Mouse (Mus musculus) stomach, embryonic 16.5 days (tissue): ENCODE data around the gene Kcnc1. TPM values are rescaled to one million over a fixed set of nuclear protein-coding genes. Genes with fewer than 3 reads are reported as not detected.

ENCODE experiments used
- ATAC-seq: fragments of 200-750 bp; cut with Nextera tagmentation; 2 replicates; pipeline ENCODE4 v1.8.0; 2017; ENCODE audit warnings: moderate number of reproducible peaks, moderate TSS enrichment; ENCODE audit not compliant: insufficient read depth, low FRiP score
- H3K27ac ChIP-seq: fragments of 300-500 bp; sonication (generic); 2 replicates; pipeline ENCODE4 v1.5.1; 2014; ENCODE audit warnings: low read length
- H3K27me3 ChIP-seq: fragments of 300-500 bp; sonication (generic); 2 replicates; pipeline ENCODE4 v1.6.1; 2014; ENCODE audit warnings: low read length, control low read depth, mixed read lengths; ENCODE audit not compliant: control insufficient read depth, insufficient read depth
- H3K36me3 ChIP-seq: fragments of 300-500 bp; sonication (generic); 2 replicates; pipeline ENCODE4 v1.6.1; 2014; ENCODE audit warnings: low read length; ENCODE audit not compliant: control insufficient read depth, insufficient read depth
- H3K4me1 ChIP-seq: fragments of 300-500 bp; sonication (generic); 2 replicates; pipeline ENCODE4 v1.6.1; 2014; ENCODE audit warnings: low read length, control low read depth, mixed read lengths; ENCODE audit not compliant: control insufficient read depth, insufficient read depth
- H3K4me2 ChIP-seq: fragments of 300-500 bp; sonication (generic); 2 replicates; pipeline ENCODE4 v1.6.1; 2014; ENCODE audit warnings: low read depth, low read length, mixed read lengths
- H3K4me3 ChIP-seq: fragments of 300-500 bp; sonication (generic); replicated peaks from 2 replicates; pipeline ENCODE4 v1.5.1; 2014; ENCODE audit warnings: mild to moderate bottlenecking, low read length
- H3K9ac ChIP-seq: fragments of 300-500 bp; sonication (generic); 2 replicates; pipeline ENCODE4 v1.6.1; 2014; ENCODE audit warnings: low read length
- H3K9me3 ChIP-seq: fragments of 300-500 bp; sonication (generic); replicated peaks from 2 replicates; pipeline ENCODE4 v1.6.1; 2016; ENCODE audit warnings: low read length, control low read depth; ENCODE audit not compliant: control insufficient read depth
- WGBS: fragments of 180-500 bp; shearing (Covaris S2); extraction: QIAGEN DNeasy Blood & Tissue Kit; methylation state at CpG from one replicate; pipeline ENCODE4 v1.1.7; 2014; 5-methylcytosine and 5-hydroxymethylcytosine counted together
- polyA plus RNA-seq: library from polyadenylated mRNA; unstranded; fragments of >200 nt; fragmentation: Nextera tagmentation; extraction: Ambion mirVana; gene quantifications from 2 replicates; pipeline ENCODE4 v1.2.1, GENCODE M21; 2015

The Kcnc1 gene
- 0.19 and 0.23 TPM in 2 replicates for polyA plus RNA-seq

DNA sequence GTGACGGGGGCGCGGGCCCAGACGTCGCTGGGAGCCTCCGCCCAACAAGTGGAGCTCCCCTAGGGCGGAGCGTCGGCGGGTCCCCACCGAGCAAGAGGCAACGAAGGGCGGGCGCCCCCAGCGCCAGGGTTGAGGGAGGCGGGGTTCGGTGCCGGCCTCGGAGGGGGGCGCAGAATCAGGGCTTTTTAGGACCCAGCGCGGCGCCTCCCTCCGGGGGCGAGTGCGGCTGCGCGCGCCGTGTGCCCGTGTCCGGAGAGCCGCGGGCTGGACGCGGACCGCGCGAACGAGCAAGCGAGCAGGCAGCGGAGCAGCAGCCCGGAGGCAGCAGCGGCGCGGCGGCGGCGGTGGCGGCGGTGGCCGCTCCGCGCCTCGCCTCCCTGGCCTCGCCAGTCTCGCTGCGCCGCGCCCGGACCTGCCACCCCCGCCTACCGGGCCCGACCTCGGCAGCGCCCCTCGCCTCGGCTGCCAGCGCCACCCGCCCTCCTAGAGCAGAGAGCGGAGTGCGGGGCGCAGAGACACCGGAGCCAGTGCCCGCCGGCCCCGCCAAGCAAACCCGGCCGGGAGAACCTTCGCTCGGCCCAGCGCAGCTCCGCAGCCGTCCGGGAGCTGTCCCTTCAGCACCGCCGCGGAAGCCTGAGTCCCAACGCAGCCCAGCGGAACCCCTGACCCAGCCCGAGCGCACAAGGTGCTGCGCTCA lies at the start of gene Kcnc1:
Gene Kcnc1 (plus strand): TSS at position 267 of the 697 bp plus-strand sequence.
- under 1% methylated on average over 71 of the region's 93 CpGs for WGBS
- peaks cover 64% of the 10 kb centered on the region for H3K27me3 ChIP-seq
- H3K9me3 ChIP-seq: no peaks in the 10 kb centered on the region
- H3K27ac ChIP-seq: no peak within 1 kb of the TSS
- peak within 1 kb of the TSS; percentile 46 for H3K4me3 ChIP-seq
- H3K4me1 ChIP-seq: peaks cover 11% of the 10 kb centered on the region; the same call in 1 of the 2 replicates
- peak within 1 kb of the TSS; percentile 84 for H3K4me2 ChIP-seq
- peak; percentile 83 for ATAC-seq
- peak within 1 kb of the TSS; percentile 36; the same call in 1 of the 2 replicates for H3K9ac ChIP-seq
- H3K36me3 ChIP-seq: no peaks in the 10 kb centered on the region

DNA sequence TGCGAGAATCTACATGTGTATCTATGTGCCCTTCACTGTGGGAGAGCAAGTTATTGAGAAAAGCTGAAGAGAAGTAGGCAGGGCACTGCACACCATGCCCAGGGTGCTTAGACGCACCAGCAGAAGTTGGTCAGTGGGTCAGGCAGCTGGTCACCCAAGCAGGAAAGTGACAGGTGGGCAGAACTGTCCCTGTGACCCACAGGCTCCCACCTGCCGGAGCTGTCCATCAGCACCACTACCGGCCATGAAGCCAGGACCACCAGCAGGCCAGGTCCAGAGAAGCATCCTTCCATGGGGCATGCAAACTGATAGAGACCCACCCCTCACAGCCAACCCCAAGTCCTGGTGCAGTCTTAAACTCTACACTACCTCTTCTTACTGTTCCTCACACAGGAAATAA lies 48.6 kb upstream of the Kcnc1 start:
- Histone ChIP-seq H3K36me3 (no peaks in the 10 kb centered on the region), H3K4me3 (no peak overlapping the region), H3K4me2 (no peak overlapping the region), H3K27me3 (peaks cover 28% of the 10 kb centered on the region), H3K27ac (no peak overlapping the region), H3K4me1 (no peaks in the 10 kb centered on the region), H3K9ac (no peak overlapping the region), H3K9me3 (no peaks in the 10 kb centered on the region)
- 46% methylated on average over 4 of the region's 4 CpGs for WGBS
- ATAC-seq: no peak

DNA sequence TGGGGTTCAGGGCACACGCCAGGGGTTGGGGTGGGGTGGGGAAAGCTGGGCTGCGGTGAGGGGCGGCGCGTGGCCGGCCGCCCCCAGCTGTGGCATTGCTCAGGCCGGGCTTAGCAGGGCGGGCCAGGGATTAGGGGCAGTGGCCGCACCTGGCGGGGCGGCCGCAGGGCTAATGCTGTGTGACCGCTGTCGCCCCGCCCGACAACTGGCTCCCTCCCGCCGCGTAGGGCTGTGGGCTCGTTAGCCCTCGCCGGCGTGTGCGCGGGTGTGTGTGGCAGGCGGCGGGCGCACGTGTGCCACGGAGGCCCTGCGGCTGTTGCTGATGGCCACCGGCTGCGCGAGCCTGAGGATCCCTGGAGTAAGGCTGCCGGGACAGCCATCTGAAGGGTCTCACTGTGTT lies 47.5 kb upstream of the Kcnc1 start:
- WGBS: 6% methylated on average over 35 of the region's 36 CpGs

DNA sequence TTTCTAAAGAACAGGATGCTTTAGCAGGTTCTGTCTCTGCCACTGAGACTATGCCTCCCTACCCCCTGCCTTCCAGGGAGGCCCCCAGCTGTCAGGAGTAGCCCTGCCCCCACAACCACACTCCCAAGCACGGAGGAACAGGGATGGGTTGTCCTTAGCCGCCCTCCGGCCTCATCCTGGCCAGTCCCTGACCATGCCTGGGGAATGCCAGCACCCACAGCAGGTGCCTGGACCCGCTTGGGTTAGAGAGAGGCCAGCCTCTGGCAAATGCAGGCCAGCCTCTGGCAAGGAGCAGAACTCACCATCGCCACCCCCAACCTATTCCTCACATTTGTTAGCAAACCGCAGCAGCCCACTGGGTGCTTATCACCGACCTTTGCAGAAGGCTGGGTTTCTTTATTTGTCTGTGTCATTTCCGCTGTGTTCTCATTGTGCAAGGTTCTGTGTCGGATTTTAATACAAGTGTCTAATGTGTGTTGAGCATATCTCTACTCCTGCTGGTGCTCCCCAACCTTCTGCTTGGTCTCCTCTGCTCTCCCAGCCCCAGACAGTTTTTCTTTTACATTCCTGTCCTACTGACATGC lies 46.1 kb upstream of the Kcnc1 start:
- H3K36me3 ChIP-seq: no peaks in the 10 kb centered on the region
- H3K27me3 ChIP-seq: peaks cover 28% of the 10 kb centered on the region
- H3K4me1 ChIP-seq: no peaks in the 10 kb centered on the region
- no peak for ATAC-seq
- no peak overlapping the region for H3K4me3 ChIP-seq
- WGBS: 41% methylated on average over 9 of the region's 9 CpGs
- H3K9ac ChIP-seq: no peak overlapping the region
- no peak overlapping the region for H3K27ac ChIP-seq
- H3K4me2 ChIP-seq: no peak overlapping the region
- H3K9me3 ChIP-seq: no peaks in the 10 kb centered on the region

More for the DNA sequence above, 47.5 kb upstream of the Kcnc1 start:
- Histone ChIP-seq H3K4me2 (no peak overlapping the region), H3K4me3 (no peak overlapping the region), H3K9ac (no peak overlapping the region), H3K9me3 (no peaks in the 10 kb centered on the region), H3K4me1 (no peaks in the 10 kb centered on the region), H3K27me3 (peaks cover 28% of the 10 kb centered on the region), H3K27ac (no peak overlapping the region), H3K36me3 (no peaks in the 10 kb centered on the region)
- no peak for ATAC-seq

DNA sequence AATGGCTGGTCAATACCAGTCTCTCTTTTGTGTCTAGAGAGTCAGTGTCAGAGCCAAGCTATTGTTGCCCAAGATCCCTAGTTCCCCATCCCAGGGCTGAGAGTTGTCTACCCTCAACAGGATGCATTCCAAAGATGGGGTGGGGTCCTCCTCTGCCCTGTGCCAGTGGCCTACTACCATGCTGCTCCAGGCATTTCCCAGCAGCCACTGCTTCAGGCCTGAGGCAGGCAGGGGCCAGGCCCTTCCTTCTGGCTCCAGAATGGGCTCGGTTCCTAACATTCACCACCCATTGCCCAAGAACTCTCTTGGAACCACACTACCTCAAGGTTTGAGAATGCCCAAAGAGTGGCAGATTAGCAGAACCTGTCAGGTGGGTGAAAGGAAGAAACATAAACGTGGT lies 43.5 kb upstream of the Kcnc1 start:
- Histone ChIP-seq H3K9ac (no peak overlapping the region), H3K4me3 (no peak overlapping the region), H3K4me2 (no peak overlapping the region), H3K27me3 (peaks cover 25% of the 10 kb centered on the region), H3K9me3 (no peaks in the 10 kb centered on the region), H3K27ac (peak overlapping the region; percentile 3; the same call in 1 of the 2 replicates), H3K4me1 (no peaks in the 10 kb centered on the region), H3K36me3 (no peaks in the 10 kb centered on the region)
- ATAC-seq: no peak; the same call in 1 of the 2 replicates
- WGBS: 68% methylated on average over 2 of the region's 2 CpGs

DNA sequence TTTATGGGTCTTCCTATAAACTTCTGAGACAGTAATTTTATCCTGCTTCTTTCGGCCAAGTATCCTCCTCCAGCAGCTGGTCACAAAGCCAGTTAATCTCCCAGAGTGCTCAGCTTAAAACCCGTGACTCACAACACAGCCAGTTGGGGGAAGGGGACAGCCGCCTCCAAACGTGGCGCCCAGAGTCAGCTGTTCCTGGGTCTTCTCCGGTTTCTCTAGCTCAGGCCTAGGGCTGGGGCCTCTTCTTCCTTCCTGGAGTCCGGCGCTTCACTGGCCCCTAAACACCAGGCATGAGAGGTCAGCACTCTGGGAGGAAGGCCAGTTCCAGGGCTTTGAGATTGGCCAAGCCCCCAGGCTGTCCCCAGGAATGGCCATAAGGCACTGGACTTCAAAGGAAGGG lies 43.1 kb upstream of the Kcnc1 start:
- 38% methylated on average over 8 of the region's 8 CpGs for WGBS
- H3K9ac ChIP-seq: no peak overlapping the region
- no peaks in the 10 kb centered on the region for H3K36me3 ChIP-seq
- ATAC-seq: peak; percentile 58; the same call in 1 of the 2 replicates
- no peak overlapping the region for H3K4me3 ChIP-seq
- H3K27ac ChIP-seq: no peak overlapping the region
- H3K9me3 ChIP-seq: no peaks in the 10 kb centered on the region
- H3K4me2 ChIP-seq: no peak overlapping the region
- H3K27me3 ChIP-seq: peaks cover 21% of the 10 kb centered on the region
- H3K4me1 ChIP-seq: no peaks in the 10 kb centered on the region

DNA sequence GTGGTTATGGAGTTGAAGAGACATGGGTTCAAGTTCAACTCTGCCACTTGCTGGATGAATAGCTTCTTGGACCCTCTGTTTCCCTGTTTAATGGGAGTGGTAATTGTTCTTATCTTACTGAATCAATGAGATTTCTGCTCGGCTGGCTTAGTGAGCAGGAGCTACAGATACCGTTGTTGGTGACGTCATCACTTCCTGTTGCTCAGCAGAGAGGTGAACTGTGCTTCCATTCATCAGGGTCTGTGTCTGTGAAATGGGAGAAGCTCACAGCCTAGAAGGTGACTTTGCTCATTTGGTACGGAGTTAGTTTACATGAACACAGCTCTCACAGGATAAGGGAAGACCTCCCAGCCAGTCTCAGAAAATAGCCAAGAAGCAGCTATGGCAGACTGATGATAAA lies 42.4 kb upstream of the Kcnc1 start:
- Histone ChIP-seq H3K27me3 (peaks cover 15% of the 10 kb centered on the region), H3K9me3 (no peaks in the 10 kb centered on the region), H3K4me1 (no peaks in the 10 kb centered on the region), H3K27ac (0 out of 2 replicates have a peak overlapping the region, but pooled peaks have one; percentile 12), H3K36me3 (no peaks in the 10 kb centered on the region), H3K4me3 (no peak overlapping the region), H3K9ac (no peak overlapping the region), H3K4me2 (no peak overlapping the region)
- WGBS: 23% methylated on average over 4 of the region's 4 CpGs
- ATAC-seq: no peak

DNA sequence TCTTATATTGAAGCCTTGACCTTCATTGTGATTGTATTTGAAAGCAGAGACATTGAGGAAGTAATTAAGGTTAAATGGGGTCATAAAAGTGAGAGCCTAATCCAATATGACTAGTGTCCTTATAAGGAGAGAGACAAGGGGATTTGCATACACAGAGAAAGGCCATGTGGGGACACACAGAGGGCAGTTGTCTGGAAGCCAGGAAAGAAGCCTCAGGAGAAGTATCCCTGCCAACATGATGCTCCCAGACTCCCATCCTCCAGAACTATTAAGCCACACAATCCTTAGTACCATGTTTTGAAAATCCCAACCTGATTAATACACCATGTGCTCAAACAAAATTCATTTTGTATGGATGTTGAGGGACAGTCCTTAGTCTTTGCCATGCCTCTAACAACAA lies 34.5 kb upstream of the Kcnc1 start:
- Histone ChIP-seq H3K9ac (no peak overlapping the region), H3K9me3 (no peaks in the 10 kb centered on the region), H3K4me1 (no peaks in the 10 kb centered on the region), H3K4me3 (no peak overlapping the region), H3K27me3 (no peaks in the 10 kb centered on the region), H3K27ac (no peak overlapping the region), H3K4me2 (no peak overlapping the region), H3K36me3 (no peaks in the 10 kb centered on the region)
- no peak for ATAC-seq

DNA sequence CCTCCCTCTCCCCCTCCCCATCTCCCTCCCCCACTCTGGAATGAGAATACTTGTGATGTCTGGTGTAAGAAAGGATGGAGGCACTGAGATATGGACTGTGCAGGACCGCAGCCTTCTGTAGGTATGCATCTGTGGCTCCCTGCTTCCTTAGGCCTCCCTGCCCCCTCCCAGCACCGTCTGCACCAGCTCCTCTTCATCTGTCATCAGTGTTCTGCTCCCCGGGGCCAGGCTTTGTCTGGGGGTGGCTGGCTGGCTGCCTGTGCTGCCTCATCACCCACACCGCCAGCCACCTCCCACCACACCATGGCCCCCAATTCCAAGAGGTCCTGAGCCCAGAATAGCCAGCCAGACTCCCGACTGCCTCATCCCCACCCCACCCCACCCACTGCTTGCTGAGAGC lies 32.1 kb upstream of the Kcnc1 start:
- Histone ChIP-seq H3K27me3 (no peaks in the 10 kb centered on the region), H3K27ac (no peak overlapping the region), H3K36me3 (no peaks in the 10 kb centered on the region), H3K4me3 (no peak overlapping the region), H3K9me3 (no peaks in the 10 kb centered on the region), H3K4me1 (no peaks in the 10 kb centered on the region), H3K9ac (no peak overlapping the region), H3K4me2 (no peak overlapping the region)
- WGBS: 51% methylated on average over 5 of the region's 5 CpGs
- no peak for ATAC-seq
